Mouse (Mus musculus) liver, adult 2 months (tissue): ENCODE results near the gene Elf2.
A peak's percentile ranks its signal among the peaks of the same experiment; 100 is the strongest.

ENCODE experiments used
- CTCF ChIP-seq: fragments of 200-500 bp; IDR thresholded peaks from 2 replicates; pipeline ENCODE4 v1.5.1; 2011; ENCODE audit warnings: low read depth, low read length, control low read depth
- POLR2A ChIP-seq: fragments of 200-500 bp; IDR thresholded peaks from 2 replicates; pipeline ENCODE4 v1.6.1; 2011; ENCODE audit warnings: low read length, control low read depth; ENCODE audit not compliant: insufficient read depth; ENCODE audit errors: extremely low read depth

- TF ChIP-seq POLR2A (no peak), CTCF (peak; percentile 86)
These were observed 24.4 kb upstream of the Elf2 start for GRCm38 (mm10) chr3:51364703-51365516.
